Mouse (Mus musculus): ENCODE measurements around the gene Smarcd2. TPM values are rescaled to one million over a fixed set of nuclear protein-coding genes. Genes with fewer than 3 reads are reported as not detected.
A peak's percentile ranks its signal among the peaks of the same experiment; 100 is the strongest.

Gene Smarcd2
- polyA plus RNA-seq (2015; fragmentation: Nextera tagmentation; extraction: Ambion mirVana) = 14.3 and 16.0 TPM in 2 replicates

DNA sequence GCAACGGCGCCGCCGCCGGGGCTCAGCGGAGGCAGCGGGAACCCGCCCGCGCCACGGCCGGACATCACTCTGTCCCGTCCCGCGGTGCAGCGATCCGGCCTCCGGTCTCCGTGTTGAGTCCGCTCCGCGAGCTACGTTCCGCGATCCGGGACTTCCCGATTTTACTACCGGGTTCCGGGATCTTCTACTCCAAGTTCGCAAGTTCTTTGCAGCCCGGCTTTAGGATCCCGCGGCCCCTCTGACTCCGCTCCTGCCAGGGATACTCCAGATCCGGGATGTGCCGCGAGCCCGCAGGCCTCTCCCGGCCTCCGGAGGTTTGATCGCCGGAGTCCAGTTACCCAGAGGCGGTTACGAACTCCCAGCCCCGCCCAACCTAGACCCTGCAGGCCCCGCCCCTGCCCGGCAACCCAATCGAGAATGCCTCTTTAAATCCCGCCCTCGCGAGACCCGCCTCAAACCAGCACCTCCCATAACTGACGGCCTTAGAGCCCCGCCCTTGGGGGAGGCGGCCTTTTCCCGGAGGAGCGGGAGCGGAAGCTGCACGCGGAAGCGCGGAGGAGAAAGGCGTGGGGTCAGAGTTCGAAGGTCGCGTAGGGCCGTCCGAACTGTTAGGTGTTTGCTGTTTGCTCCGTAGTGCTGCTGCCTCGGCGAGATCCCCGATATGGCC lies at the start of gene Smarcd2:
Smarcd2 (minus strand) TSS at position 329 of the 667 bp plus-strand sequence.
- Histone ChIP-seq H3K36me3 (no peaks in the 10 kb centered on the region), H3K4me1 (replicated peaks) (peaks cover 57% of the 10 kb centered on the region), H3K9me3 (no peaks in the 10 kb centered on the region), H3K27ac (peak within 1 kb of the TSS; percentile 93), H3K27me3 (no peaks in the 10 kb centered on the region), H3K9ac (peak within 1 kb of the TSS; percentile 97), H3K4me2 (peak within 1 kb of the TSS; percentile 83), H3K4me3 (peak within 1 kb of the TSS; percentile 98)
- ATAC-seq (ENCODE audit: low FRiP score) = peak; percentile 93
- WGBS = under 1% methylated on average over 71 of the region's 72 CpGs

DNA sequence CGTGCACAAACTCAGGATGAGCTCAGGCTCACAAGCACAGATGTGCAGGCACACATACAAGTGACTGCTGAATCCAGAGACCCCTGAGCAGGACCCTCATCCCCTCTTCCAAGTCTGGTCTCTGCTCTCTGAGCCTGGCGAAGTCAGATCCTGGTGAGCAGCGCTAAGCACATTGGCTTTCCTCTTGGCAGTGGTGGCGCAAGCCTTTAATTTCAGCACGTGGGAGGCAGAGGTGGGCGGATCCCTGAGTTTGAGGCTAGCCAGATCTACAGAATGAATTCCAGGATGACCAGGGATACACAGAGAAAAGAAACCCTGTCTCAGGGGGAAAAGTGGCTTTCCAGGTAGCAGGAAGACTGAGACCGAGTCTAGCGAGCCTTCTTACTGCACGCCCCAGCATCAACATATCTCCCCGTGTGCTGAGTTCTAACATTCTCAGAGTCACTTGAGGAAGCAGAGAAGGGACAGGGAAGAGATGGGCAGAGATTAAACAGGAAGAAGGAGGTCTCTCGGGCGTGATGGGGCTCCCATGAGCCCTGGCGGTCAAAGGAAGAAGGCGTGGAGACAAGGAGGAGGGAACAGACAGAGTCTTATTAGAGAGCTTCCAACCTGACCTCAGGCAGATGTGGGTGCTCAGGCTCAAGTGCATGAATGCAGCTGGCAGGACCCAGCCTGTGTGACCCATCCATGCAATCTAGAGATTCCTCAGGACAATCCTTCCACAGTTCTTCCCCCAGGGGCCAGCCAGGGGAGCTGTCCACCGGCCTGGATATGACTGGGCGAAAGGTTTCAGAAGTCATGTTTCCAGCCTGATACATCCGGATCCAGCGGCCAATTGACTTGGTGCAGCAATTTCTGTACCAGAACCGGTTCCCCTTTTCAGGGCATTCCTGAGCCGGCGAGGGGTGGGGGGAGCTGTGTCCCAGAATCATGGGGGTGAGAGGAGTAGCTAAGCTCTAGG lies 45.9 kb upstream of the Smarcd2 start:
- no peaks in the 10 kb centered on the region for H3K36me3 ChIP-seq
- H3K4me2 ChIP-seq = no peak overlapping the region
- no peaks in the 10 kb centered on the region for H3K4me1 ChIP-seq (replicated peaks)
- no peaks in the 10 kb centered on the region; the same call in 1 of the 2 replicates for H3K27me3 ChIP-seq
- WGBS = 81% methylated on average over 21 of the region's 21 CpGs
- no peaks in the 10 kb centered on the region for H3K9me3 ChIP-seq
- H3K4me3 ChIP-seq = no peak overlapping the region
- H3K9ac ChIP-seq = no peak overlapping the region
- no peak overlapping the region for H3K27ac ChIP-seq
- ATAC-seq (ENCODE audit: low FRiP score) = no peak

DNA sequence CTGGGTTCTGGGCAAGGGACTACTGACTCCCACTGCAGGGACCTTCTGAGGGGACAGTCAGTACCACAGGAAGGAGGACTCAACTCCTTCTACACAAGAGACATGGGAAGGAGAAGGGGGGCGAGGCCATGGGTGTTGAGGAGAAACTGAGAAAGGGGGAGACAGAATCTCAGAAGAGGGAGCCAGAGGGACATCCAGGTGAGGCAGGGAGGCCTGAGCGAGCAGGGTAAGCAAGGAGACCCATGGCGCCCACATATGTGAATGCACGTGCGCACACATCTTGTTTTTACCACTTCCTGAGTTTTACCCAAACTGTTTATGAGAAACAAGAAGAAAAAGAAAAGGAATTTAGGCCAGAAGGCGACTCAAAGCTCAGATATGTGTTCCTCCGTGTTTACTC lies 45.0 kb upstream of the Smarcd2 start:
- Histone ChIP-seq H3K9ac (no peak overlapping the region), H3K36me3 (no peaks in the 10 kb centered on the region), H3K4me3 (no peak overlapping the region), H3K27me3 (no peaks in the 10 kb centered on the region; the same call in 1 of the 2 replicates), H3K9me3 (no peaks in the 10 kb centered on the region), H3K4me1 (replicated peaks) (no peaks in the 10 kb centered on the region), H3K27ac (no peak overlapping the region), H3K4me2 (no peak overlapping the region)
- no peak for ATAC-seq (ENCODE audit: low FRiP score)
- WGBS = 78% methylated on average over 7 of the region's 7 CpGs

DNA sequence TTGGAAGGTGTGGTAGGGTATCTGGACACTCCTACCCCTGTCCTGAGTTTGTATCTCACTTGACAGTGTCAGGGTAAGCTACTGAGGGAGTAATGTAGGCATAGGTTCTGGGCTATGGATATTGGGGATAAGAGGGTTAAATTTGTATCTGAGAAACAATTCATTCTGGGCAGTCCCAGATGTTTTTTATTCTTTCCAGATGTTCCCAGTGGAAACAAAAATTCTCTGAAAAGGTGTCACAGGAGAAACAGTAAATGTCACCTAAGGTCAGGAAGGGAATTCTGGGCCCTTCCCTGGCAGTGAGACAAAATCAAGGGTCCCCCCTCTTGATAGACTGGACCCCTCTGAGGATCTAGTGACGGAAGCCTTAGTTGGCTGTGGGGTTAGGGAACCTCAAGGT lies 43.6 kb upstream of the Smarcd2 start:
- WGBS = 81% methylated on average over 1 of the region's 1 CpGs
- no peak overlapping the region for H3K4me3 ChIP-seq
- no peaks in the 10 kb centered on the region; the same call in 1 of the 2 replicates for H3K27me3 ChIP-seq
- H3K4me1 ChIP-seq (replicated peaks) = no peaks in the 10 kb centered on the region
- no peaks in the 10 kb centered on the region for H3K36me3 ChIP-seq
- no peak overlapping the region for H3K9ac ChIP-seq
- no peak overlapping the region for H3K4me2 ChIP-seq
- no peak for ATAC-seq (ENCODE audit: low FRiP score)
- no peaks in the 10 kb centered on the region for H3K9me3 ChIP-seq
- no peak overlapping the region for H3K27ac ChIP-seq

DNA sequence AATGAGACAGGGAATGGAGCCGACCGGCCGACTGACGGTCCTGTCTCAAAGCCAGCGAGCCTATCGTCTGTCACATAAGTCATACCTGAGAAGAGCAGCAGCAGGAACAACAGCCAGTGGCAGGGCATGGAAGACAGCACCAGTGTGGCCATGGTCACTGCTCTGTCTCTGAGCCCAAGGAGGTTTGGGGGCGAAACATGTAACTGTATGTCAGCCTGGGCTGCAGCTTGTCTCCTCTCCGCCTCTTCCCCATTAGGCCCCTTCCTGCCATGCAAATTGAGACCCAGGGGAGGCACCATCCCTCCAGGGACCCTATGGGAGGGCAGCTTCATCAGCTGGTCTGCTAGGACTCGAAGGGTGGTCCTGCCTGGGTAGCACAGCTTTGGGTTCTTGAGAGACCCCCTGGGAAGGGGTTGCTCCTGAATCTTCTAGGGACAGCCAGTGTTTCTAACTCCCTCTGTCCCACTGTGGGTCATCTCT lies 41.6 kb upstream of the Smarcd2 start, which contains the start of gene Cd79b:
Cd79b (minus strand) TSS at position 430 of the 480 bp plus-strand sequence.
- Histone ChIP-seq H3K36me3 (no peaks in the 10 kb centered on the region), H3K27me3 (no peaks in the 10 kb centered on the region; the same call in 1 of the 2 replicates), H3K4me3 (no peak within 1 kb of the TSS), H3K27ac (no peak within 1 kb of the TSS), H3K4me2 (no peak within 1 kb of the TSS), H3K9ac (no peak within 1 kb of the TSS), H3K9me3 (no peaks in the 10 kb centered on the region), H3K4me1 (replicated peaks) (no peaks in the 10 kb centered on the region)
- WGBS = 75% methylated on average over 9 of the region's 9 CpGs
- ATAC-seq (ENCODE audit: low FRiP score) = no peak

DNA sequence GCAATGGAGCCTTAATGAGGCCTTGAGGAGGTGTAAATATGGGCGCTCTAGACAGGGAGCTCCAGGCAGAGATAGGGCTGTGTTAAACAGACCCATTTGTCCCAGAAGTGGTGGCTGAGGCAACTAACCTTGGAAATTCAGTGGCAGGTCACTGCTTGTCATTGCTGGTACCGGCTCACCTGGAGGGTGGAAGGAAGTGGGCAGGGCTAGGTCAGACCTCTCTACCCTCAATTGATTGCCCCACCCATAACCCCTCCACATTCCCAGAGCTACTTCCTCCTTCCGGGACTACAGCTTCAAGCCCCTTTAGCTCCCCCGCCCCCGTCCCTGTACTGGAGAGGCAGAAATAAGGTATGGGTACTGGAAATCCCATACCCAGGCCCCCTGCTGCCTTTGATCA lies 40.8 kb upstream of the Smarcd2 start:
- Histone ChIP-seq H3K27ac (no peak overlapping the region), H3K9ac (no peak overlapping the region), H3K36me3 (no peaks in the 10 kb centered on the region), H3K4me3 (no peak overlapping the region), H3K27me3 (no peaks in the 10 kb centered on the region; the same call in 1 of the 2 replicates), H3K4me1 (replicated peaks) (no peaks in the 10 kb centered on the region), H3K9me3 (no peaks in the 10 kb centered on the region), H3K4me2 (no peak overlapping the region)
- no peak for ATAC-seq (ENCODE audit: low FRiP score)
- WGBS = 81% methylated on average over 5 of the region's 5 CpGs

DNA sequence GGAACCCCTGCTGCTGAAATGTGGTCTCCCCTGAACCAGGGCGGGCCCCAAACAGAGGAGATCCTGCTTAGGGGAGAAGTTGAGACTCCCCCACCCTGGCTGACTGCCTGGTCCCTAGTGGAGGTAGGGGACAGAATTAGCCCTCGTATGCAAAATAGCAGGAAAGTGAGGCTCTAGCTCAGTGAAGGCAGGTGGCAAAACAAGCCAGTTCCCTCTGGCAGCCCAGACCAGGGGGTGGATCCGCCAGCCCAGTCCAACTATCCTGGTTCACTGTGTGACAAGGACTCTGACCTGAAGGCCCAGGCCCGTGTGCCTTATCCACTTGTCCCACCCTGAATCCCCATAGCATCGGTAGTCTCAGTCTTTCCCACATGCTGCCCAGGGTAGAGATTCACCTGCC lies 37.4 kb upstream of the Smarcd2 start:
- no peak for ATAC-seq (ENCODE audit: low FRiP score)

DNA sequence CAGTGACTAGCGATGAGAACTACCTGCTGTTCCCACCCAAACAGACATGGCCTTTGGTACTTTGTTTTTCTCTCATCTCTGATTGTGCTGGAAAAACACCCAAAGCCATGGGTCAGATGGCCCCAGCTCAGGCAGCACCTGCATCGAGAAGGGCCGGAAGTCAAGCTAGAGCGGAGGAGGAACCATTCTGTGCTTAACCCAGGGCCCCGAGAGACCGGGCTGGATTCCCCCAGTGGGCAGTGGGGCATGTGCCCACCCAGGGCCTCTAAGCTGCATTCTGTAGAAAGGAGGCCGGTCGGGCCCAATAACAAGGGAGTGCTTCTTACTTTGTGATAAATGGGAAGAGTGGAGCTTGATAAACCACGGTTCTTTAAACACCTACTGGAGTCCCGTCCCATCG lies 35.4 kb upstream of the Smarcd2 start:
- no peaks in the 10 kb centered on the region for H3K27me3 ChIP-seq
- H3K9me3 ChIP-seq = no peaks in the 10 kb centered on the region
- 87% methylated on average over 11 of the region's 11 CpGs for WGBS
- no peaks in the 10 kb centered on the region for H3K36me3 ChIP-seq
- H3K9ac ChIP-seq = no peak overlapping the region
- H3K27ac ChIP-seq = no peak overlapping the region
- no peaks in the 10 kb centered on the region for H3K4me1 ChIP-seq (replicated peaks)
- no peak overlapping the region for H3K4me3 ChIP-seq
- no peak for ATAC-seq (ENCODE audit: low FRiP score)
- no peak overlapping the region for H3K4me2 ChIP-seq

More for the DNA sequence above, 37.4 kb upstream of the Smarcd2 start:
- H3K9ac ChIP-seq = no peak overlapping the region
- H3K4me3 ChIP-seq = no peak overlapping the region
- H3K27ac ChIP-seq = no peak overlapping the region
- H3K4me2 ChIP-seq = no peak overlapping the region
- no peaks in the 10 kb centered on the region for H3K9me3 ChIP-seq
- H3K36me3 ChIP-seq = no peaks in the 10 kb centered on the region
- no peaks in the 10 kb centered on the region for H3K4me1 ChIP-seq (replicated peaks)
- no peaks in the 10 kb centered on the region for H3K27me3 ChIP-seq
- WGBS = 79% methylated on average over 5 of the region's 5 CpGs

DNA sequence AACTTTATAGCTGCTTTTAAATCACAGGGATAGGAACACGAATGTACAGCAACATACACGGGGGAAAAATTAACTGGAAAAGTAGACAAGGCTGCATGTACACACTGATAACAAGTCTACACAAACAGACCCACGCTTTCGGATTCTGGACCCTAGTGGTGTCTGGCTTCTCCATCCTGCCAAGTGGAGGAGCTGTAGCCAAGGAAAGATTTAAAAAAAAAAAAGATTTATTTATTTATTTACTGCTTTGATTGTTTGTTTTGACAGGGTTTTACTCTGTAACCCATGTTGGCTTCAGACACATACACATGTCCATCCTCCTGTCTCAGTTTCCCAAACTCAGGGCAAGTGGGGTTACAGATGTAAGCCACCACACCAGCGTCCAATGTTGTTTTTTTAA lies 34.7 kb upstream of the Smarcd2 start:
- no peaks in the 10 kb centered on the region for H3K9me3 ChIP-seq
- no peak overlapping the region for H3K27ac ChIP-seq
- H3K4me1 ChIP-seq (replicated peaks) = no peaks in the 10 kb centered on the region
- H3K4me3 ChIP-seq = no peak overlapping the region
- no peak overlapping the region for H3K4me2 ChIP-seq
- WGBS = 91% methylated on average over 5 of the region's 5 CpGs
- no peaks in the 10 kb centered on the region for H3K27me3 ChIP-seq
- H3K36me3 ChIP-seq = no peaks in the 10 kb centered on the region
- no peak overlapping the region for H3K9ac ChIP-seq
- no peak for ATAC-seq (ENCODE audit: low FRiP score)

DNA sequence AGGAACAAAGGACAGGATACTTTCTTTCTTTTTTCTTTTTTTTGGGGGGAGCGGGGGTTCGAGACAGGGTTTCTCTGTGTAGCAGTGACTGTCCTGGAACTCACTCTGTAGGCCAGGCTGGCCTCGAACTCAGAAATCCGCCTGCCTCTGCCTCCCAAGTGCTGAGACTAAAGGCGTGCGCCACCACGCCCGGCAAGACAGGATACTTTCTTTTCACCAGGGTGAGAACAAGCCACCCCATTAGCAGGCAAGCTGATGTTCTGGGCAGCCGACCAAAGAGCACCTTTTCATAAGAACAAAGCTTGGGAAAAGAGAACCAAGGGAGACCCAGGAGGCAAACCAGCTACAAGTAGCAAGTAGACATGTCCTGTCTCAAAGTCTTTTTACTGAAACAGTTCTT lies 34.0 kb upstream of the Smarcd2 start:
- no peak for ATAC-seq (ENCODE audit: low FRiP score)
- H3K9ac ChIP-seq = no peak overlapping the region
- H3K27me3 ChIP-seq = no peaks in the 10 kb centered on the region
- no peak overlapping the region for H3K27ac ChIP-seq
- H3K36me3 ChIP-seq = no peaks in the 10 kb centered on the region
- H3K4me1 ChIP-seq (replicated peaks) = no peaks in the 10 kb centered on the region
- 81% methylated on average over 9 of the region's 9 CpGs for WGBS
- no peak overlapping the region for H3K4me3 ChIP-seq
- H3K9me3 ChIP-seq = no peaks in the 10 kb centered on the region
- no peak overlapping the region for H3K4me2 ChIP-seq

DNA sequence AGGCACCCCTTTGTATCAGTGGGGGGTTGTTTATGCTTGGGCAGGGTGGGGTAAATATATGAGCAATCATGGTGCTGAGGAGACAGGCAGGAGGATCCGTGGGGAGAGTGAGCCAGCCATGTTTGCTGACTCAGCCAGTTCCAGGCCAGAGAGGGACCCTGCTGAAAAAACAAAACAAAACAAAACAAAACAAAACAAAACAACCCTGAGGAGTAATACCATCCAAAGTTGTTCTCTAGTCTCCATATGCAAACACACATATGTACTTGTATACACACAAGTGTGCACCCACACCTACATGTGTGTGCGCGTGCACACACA lies 33.3 kb upstream of the Smarcd2 start:
- 81% methylated on average over 3 of the region's 3 CpGs for WGBS

DNA sequence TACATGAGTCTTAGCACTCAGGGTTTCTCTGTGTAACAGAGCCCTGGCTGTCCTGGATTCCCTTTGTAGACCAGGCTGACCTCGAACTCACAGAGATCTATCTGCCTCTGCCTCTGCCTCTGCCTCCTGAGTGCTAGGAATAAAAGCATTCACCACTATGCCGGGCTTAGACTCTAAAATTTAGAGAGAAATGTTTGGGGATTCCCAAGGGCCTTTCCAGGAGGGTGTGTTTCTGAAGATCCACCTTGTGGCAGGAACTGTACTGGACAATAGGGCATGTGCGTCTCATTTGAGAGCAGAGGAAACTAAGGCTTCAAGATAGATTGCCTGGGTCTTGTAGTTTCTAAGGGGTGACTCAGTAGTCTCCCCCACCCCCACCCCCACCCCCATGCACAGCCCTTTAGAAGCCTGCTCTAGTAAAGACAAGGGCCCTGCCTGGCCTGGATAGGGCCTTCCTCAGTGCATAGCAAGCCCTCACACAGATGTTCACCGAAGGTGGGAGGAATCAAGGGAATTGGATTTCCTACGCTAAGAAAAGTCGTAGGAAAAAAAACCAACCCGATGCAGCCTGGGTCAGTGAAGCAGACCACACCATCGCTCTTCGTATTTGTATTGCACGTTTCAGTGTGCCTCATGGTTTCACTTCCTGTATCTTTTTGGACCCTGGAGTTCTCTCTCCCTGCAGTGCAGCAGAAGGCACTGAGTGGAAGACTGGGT lies 32.7 kb upstream of the Smarcd2 start:
- 86% methylated on average over 10 of the region's 10 CpGs for WGBS
- no peak overlapping the region for H3K4me3 ChIP-seq
- no peak overlapping the region for H3K4me2 ChIP-seq
- H3K27ac ChIP-seq = no peak overlapping the region
- no peak for ATAC-seq (ENCODE audit: low FRiP score)
- no peaks in the 10 kb centered on the region for H3K9me3 ChIP-seq
- H3K9ac ChIP-seq = no peak overlapping the region
- no peaks in the 10 kb centered on the region for H3K36me3 ChIP-seq
- no peaks in the 10 kb centered on the region for H3K27me3 ChIP-seq
- no peaks in the 10 kb centered on the region for H3K4me1 ChIP-seq (replicated peaks)

More for the DNA sequence above, 33.3 kb upstream of the Smarcd2 start:
- H3K27me3 ChIP-seq = no peaks in the 10 kb centered on the region
- H3K4me1 ChIP-seq (replicated peaks) = no peaks in the 10 kb centered on the region
- H3K27ac ChIP-seq = no peak overlapping the region
- H3K9ac ChIP-seq = no peak overlapping the region
- H3K4me2 ChIP-seq = no peak overlapping the region
- H3K36me3 ChIP-seq = no peaks in the 10 kb centered on the region
- no peak overlapping the region for H3K4me3 ChIP-seq
- H3K9me3 ChIP-seq = no peaks in the 10 kb centered on the region
- no peak for ATAC-seq (ENCODE audit: low FRiP score)
